Mouse (Mus musculus): ENCODE data around the gene Ankmy1.
A peak's percentile ranks its signal among the peaks of the same experiment; 100 is the strongest.

Gene Ankmy1

GRCm38 (mm10) chr1:92910925-92911720 is 8.4 kb upstream of the Ankmy1 start:
- peak; percentile 41 for DNase-seq (ENCODE audit: low spot score)

- DNase-seq (ENCODE audit: low spot score), result peak; percentile 39
Observed at GRCm38 (mm10) chr1:92910239-92910885, 7.7 kb upstream of the Ankmy1 start, which contains the start of gene Rnpepl1. Gene Rnpepl1 (plus strand): TSS chr1:92910783.

GRCm38 (mm10) chr1:92909068-92909467 is 6.4 kb upstream of the Ankmy1 start:
- no peak for DNase-seq (ENCODE audit: low spot score)

- DNase-seq (ENCODE audit: low spot score), result no peak
Observed at GRCm38 (mm10) chr1:92908664-92909063, 6.0 kb upstream of the Ankmy1 start.

GRCm38 (mm10) chr1:92907632-92908360 is 5.1 kb upstream of the Ankmy1 start:
- no peak for DNase-seq (ENCODE audit: low spot score)

- DNase-seq (ENCODE audit: low spot score), result peak; percentile 67
Observed at GRCm38 (mm10) chr1:92906779-92907631, 4.3 kb upstream of the Ankmy1 start, which contains the start of gene Dusp28. Gene Dusp28 (plus strand): TSS chr1:92906981.

GRCm38 (mm10) chr1:92905703-92906310 is 3.1 kb upstream of the Ankmy1 start:
- DNase-seq (ENCODE audit: low spot score), result no peak

GRCm38 (mm10) chr1:92903627-92904026 is 921 bp upstream of the Ankmy1 start:
- no peak for DNase-seq (ENCODE audit: low spot score)

- peak; percentile 35 for DNase-seq (ENCODE audit: low spot score)
Observed at GRCm38 (mm10) chr1:92895089-92895488, 7.6 kb downstream of the Ankmy1 start.

GRCm38 (mm10) chr1:92893896-92894295 is 8.8 kb downstream of the Ankmy1 start:
- DNase-seq (ENCODE audit: low spot score), result no peak

- DNase-seq (ENCODE audit: low spot score), result no peak
Observed at GRCm38 (mm10) chr1:92892791-92893190, 9.9 kb downstream of the Ankmy1 start.

- DNase-seq (ENCODE audit: low spot score), result no peak
Observed at GRCm38 (mm10) chr1:92888901-92889655, 13.6 kb downstream of the Ankmy1 start.

GRCm38 (mm10) chr1:92881982-92882381 is 20.7 kb downstream of the Ankmy1 start:
- no peak for DNase-seq (ENCODE audit: low spot score)

GRCm38 (mm10) chr1:92880101-92880500 is 22.6 kb downstream of the Ankmy1 start:
- no peak for DNase-seq (ENCODE audit: low spot score)

GRCm38 (mm10) chr1:92879266-92879665 is 23.4 kb downstream of the Ankmy1 start:
- DNase-seq (ENCODE audit: low spot score), result no peak

GRCm38 (mm10) chr1:92878066-92878741 is 24.5 kb downstream of the Ankmy1 start:
- no peak for DNase-seq (ENCODE audit: low spot score)

GRCm38 (mm10) chr1:92877431-92877978 is 25.2 kb downstream of the Ankmy1 start:
- no peak for DNase-seq (ENCODE audit: low spot score)

- DNase-seq (ENCODE audit: low spot score), result no peak
Observed at GRCm38 (mm10) chr1:92875360-92876111, 27.2 kb downstream of the Ankmy1 start.

- no peak for DNase-seq (ENCODE audit: low spot score)
Observed at GRCm38 (mm10) chr1:92874011-92874410, 28.7 kb downstream of the Ankmy1 start.

All from ovary, postnatal 10 days (tissue).